Mouse (Mus musculus) midbrain, postnatal 0 days (tissue): ENCODE results near the gene Zfp617. TPM values are rescaled to one million over a fixed set of nuclear protein-coding genes. Genes with fewer than 3 reads are reported as not detected.
A peak's percentile ranks its signal among the peaks of the same experiment; 100 is the strongest.

Source experiments
- ATAC-seq: fragments of 200-750 bp; cut with Nextera tagmentation; 2 replicates; pipeline ENCODE4 v1.8.0; 2017; ENCODE audit warnings: moderate number of reproducible peaks, mild to moderate bottlenecking, moderate TSS enrichment, moderate library complexity; ENCODE audit not compliant: low FRiP score
- DNase-seq: peaks from one replicate; pipeline ENCODE4 v3.0.0-alpha.2; 2015; ENCODE audit warnings: low spot score
- H3K27ac ChIP-seq: fragments of 300-500 bp; sonication (generic); 2 replicates; pipeline ENCODE4 v1.5.1; 2014; ENCODE audit warnings: low read depth, mild to moderate bottlenecking, low read length, mixed read lengths
- H3K27me3 ChIP-seq: fragments of 300-500 bp; sonication (generic); 2 replicates; pipeline ENCODE4 v1.6.1; 2014; ENCODE audit warnings: low read length, control low read depth, mixed read lengths; ENCODE audit not compliant: insufficient read depth
- H3K36me3 ChIP-seq: fragments of 300-500 bp; sonication (generic); 2 replicates; pipeline ENCODE4 v1.6.1; 2014; ENCODE audit warnings: low read length, control low read depth, mixed read lengths; ENCODE audit not compliant: insufficient read depth
- H3K4me1 ChIP-seq: fragments of 300-500 bp; sonication (generic); 2 replicates; pipeline ENCODE4 v1.6.1; 2014; ENCODE audit warnings: mild to moderate bottlenecking, control low read depth, antibody characterized with exemption, low read length, mixed read lengths; ENCODE audit not compliant: insufficient read depth
- H3K4me2 ChIP-seq: fragments of 300-500 bp; sonication (generic); 2 replicates; pipeline ENCODE4 v1.6.1; 2014; ENCODE audit warnings: low read depth, mild to moderate bottlenecking, low read length, mixed read lengths; ENCODE audit not compliant: poor library complexity, severe bottlenecking
- H3K4me3 ChIP-seq: fragments of 300-500 bp; sonication (generic); 2 replicates; pipeline ENCODE4 v1.5.1; 2014; ENCODE audit warnings: low read depth, mild to moderate bottlenecking, low read length, moderate library complexity
- H3K9ac ChIP-seq: fragments of 300-500 bp; sonication (generic); replicated peaks from 2 replicates; pipeline ENCODE4 v1.6.1; 2014; ENCODE audit warnings: mild to moderate bottlenecking, low read length, moderate library complexity, mixed read lengths; ENCODE audit not compliant: poor library complexity, severe bottlenecking
- H3K9me3 ChIP-seq: fragments of 300-500 bp; sonication (generic); 2 replicates; pipeline ENCODE4 v1.6.1; 2016; ENCODE audit warnings: low read length, control low read depth
- CTCF ChIP-seq: IDR thresholded peaks from 2 replicates; pipeline ENCODE4 v1.5.1; 2016; ENCODE audit warnings: antibody characterized with exemption, mild to moderate bottlenecking
- WGBS: fragments of 180-500 bp; shearing (Covaris S2); extraction: QIAGEN DNeasy Blood & Tissue Kit; methylation state at CpG from one replicate; pipeline ENCODE4 v1.1.7; 2014; 5-methylcytosine and 5-hydroxymethylcytosine counted together
- polyA plus RNA-seq: library from polyadenylated mRNA; unstranded; fragments of >200 nt; fragmentation: Nextera tagmentation; extraction: Ambion mirVana; gene quantifications from 2 replicates; pipeline ENCODE4 v1.2.1, GENCODE M21; 2015
- total RNA-seq: library from RNA; depleted of rRNA; stranded (reverse); fragments of >200 nt; gene quantifications from 2 replicates; pipeline ENCODE4 v1.2.3, GENCODE M21; 2014

Gene Zfp617
- total and polyA plus RNA-seq, 2 experiments from 2014 or later: 17.6 to 19.9 TPM

- no peaks in the 10 kb centered on the region for H3K27me3 ChIP-seq
- no peak for TF ChIP-seq CTCF
- H3K27ac ChIP-seq: no peak overlapping the region
- DNase-seq: no peak
- no peak overlapping the region for H3K4me2 ChIP-seq
- no peaks in the 10 kb centered on the region for H3K4me1 ChIP-seq
- peaks cover 29% of the 10 kb centered on the region for H3K36me3 ChIP-seq
- no peak overlapping the region for H3K9ac ChIP-seq
- 95% methylated on average over 3 of the region's 3 CpGs for WGBS
- no peak for ATAC-seq
- H3K4me3 ChIP-seq: no peak overlapping the region
- no peaks in the 10 kb centered on the region for H3K9me3 ChIP-seq
Measured at GRCm38 (mm10) chr8:71964051-71964450, 55.6 kb downstream of the Zfp617 start.

GRCm38 (mm10) chr8:71965166-71965565 is 56.7 kb downstream of the Zfp617 start:
- H3K9ac ChIP-seq: no peak overlapping the region
- WGBS: 96% methylated on average over 2 of the region's 2 CpGs

GRCm38 (mm10) chr8:71966411-71966810 is 58.0 kb downstream of the Zfp617 start:
- H3K9ac ChIP-seq: no peak overlapping the region
- H3K4me2 ChIP-seq: no peak overlapping the region
- H3K9me3 ChIP-seq: no peaks in the 10 kb centered on the region
- TF ChIP-seq CTCF: peak; percentile 15; the same call in 1 of the 2 replicates
- no peaks in the 10 kb centered on the region for H3K27me3 ChIP-seq
- no peak overlapping the region for H3K4me3 ChIP-seq
- ATAC-seq (no peak), DNase-seq (no peak)
- H3K27ac ChIP-seq: no peak overlapping the region
- H3K36me3 ChIP-seq: peaks cover 29% of the 10 kb centered on the region
- H3K4me1 ChIP-seq: no peaks in the 10 kb centered on the region

More at GRCm38 (mm10) chr8:71965166-71965565, 56.7 kb downstream of the Zfp617 start:
- TF ChIP-seq CTCF: no peak
- H3K4me2 ChIP-seq: no peak overlapping the region
- H3K27ac ChIP-seq: no peak overlapping the region
- DNase-seq: no peak
- H3K36me3 ChIP-seq: peaks cover 29% of the 10 kb centered on the region
- no peaks in the 10 kb centered on the region for H3K4me1 ChIP-seq
- H3K4me3 ChIP-seq: no peak overlapping the region
- no peak for ATAC-seq
- no peaks in the 10 kb centered on the region for H3K27me3 ChIP-seq
- no peaks in the 10 kb centered on the region for H3K9me3 ChIP-seq

- no peak for DNase-seq
- H3K4me1 ChIP-seq: no peaks in the 10 kb centered on the region
- WGBS: 98% methylated on average over 5 of the region's 5 CpGs
- no peak overlapping the region for H3K9ac ChIP-seq
- H3K36me3 ChIP-seq: peaks cover 29% of the 10 kb centered on the region
- H3K27me3 ChIP-seq: no peaks in the 10 kb centered on the region
- no peak overlapping the region for H3K27ac ChIP-seq
- no peaks in the 10 kb centered on the region for H3K9me3 ChIP-seq
- no peak for TF ChIP-seq CTCF
- no peak for ATAC-seq
- H3K4me2 ChIP-seq: no peak overlapping the region
- no peak overlapping the region for H3K4me3 ChIP-seq
Measured at GRCm38 (mm10) chr8:71967261-71967660, 58.8 kb downstream of the Zfp617 start.

GRCm38 (mm10) chr8:71968100-71968499 is 59.7 kb downstream of the Zfp617 start:
- whole genome bisulfite sequencing: 89% methylated on average over 6 of the region's 6 CpGs
- Histone ChIP-seq H3K9me3 (no peaks in the 10 kb centered on the region), H3K4me2 (no peak overlapping the region), H3K27me3 (no peaks in the 10 kb centered on the region), H3K4me3 (no peak overlapping the region), H3K9ac (no peak overlapping the region), H3K27ac (no peak overlapping the region), H3K36me3 (peaks cover 29% of the 10 kb centered on the region), H3K4me1 (no peaks in the 10 kb centered on the region)
- ATAC-seq (no peak), DNase-seq (no peak)
- TF ChIP-seq CTCF: no peak

GRCm38 (mm10) chr8:71968636-71969035 is 60.2 kb downstream of the Zfp617 start:
- Histone ChIP-seq H3K36me3 (peaks cover 29% of the 10 kb centered on the region), H3K4me1 (no peaks in the 10 kb centered on the region), H3K4me2 (no peak overlapping the region), H3K9ac (no peak overlapping the region), H3K9me3 (no peaks in the 10 kb centered on the region), H3K27ac (no peak overlapping the region), H3K4me3 (no peak overlapping the region), H3K27me3 (no peaks in the 10 kb centered on the region)
- DNase-seq: no peak
- WGBS: 95% methylated on average over 6 of the region's 6 CpGs
- no peak for ATAC-seq
- TF ChIP-seq CTCF: no peak
